Mouse (Mus musculus) small intestine, adult 2 months (tissue): ENCODE measurements around the gene Plaur.

Experiments used
- CTCF ChIP-seq: fragments of 200-500 bp; IDR thresholded peaks from 2 replicates; pipeline ENCODE4 v1.5.1; 2012; ENCODE audit warnings: low read depth, mild to moderate bottlenecking, control low read depth, inconsistent platforms, low read length, moderate library complexity, mixed read lengths; ENCODE audit not compliant: insufficient replicate concordance, insufficient read length; ENCODE audit errors: extremely low read depth
- POLR2A ChIP-seq: fragments of 200-500 bp; IDR thresholded peaks from 2 replicates; pipeline ENCODE4 v1.6.1; 2012; ENCODE audit warnings: low read depth, mild to moderate bottlenecking, control low read depth, inconsistent platforms, low read length, moderate library complexity

DNA sequence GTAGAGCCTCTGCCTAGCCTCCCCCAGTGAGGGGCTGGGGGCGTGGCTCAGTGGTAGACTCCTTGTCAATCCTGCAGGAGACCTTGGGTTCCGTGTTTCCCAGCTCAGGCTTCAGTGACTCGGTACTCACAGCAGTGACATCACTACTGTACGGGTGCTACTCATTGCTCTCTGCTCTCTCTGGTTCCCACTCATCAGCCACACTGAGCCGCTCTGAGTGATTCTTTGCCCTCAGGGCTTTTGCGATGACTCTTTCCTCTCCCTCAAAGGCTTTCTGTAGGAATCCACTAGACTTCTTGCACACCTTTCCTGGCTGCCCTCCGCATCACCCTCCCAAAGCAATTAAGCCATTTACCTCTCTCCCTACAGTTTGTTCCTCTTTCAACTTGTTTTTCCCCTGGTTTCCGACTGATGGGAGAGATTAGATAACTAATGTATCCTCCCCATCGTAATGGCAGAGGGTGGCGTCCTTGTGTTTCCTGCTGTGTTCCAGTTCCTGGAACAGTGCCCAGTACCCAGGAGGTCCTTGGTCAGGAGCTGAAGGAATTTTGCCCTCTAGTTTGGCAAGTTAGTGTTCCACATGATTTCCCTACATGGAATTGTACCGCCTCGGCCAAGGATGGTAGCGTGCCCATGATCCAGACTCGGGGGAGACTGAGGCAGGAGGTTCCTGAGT is 770 bp upstream of the Plaur start:
- TF ChIP-seq CTCF (no peak), POLR2A (no peak)
